ENCODE assay signal across 20 mouse cellular contexts in the genomic region with DNA sequence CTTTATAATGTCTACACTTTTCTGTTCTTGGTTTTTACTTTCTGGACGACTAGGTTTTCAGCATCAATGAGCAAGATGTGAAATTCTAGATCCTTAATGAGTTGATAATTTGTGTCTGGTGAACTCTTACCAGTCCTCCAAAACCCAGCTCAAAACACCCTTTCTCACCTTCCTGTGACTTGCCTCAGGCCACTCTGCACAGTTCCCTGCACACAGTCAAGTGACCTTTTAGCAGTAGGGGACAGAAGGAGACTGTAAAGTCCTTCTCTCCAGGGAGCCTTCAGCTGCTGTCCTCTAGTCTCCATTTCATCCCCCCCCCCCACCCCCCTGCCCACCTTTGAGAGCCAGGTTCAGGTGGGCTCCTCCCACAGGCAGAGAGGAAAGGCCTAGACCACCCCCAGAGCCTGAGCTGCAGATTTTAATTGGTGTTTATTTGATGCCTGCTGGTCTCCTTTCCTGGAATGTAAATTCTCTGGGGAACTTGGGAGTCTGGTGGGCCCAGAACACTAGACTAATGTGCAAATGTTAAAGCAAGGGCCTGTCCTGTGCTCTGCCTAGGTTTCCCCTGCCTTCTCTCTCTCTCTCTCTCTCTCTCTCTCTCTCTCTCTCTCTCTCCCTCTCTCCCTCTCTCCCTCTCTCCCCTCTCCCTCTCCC.
DNase-seq lines count a peak whose midpoint lies in the region; ATAC-seq and TF ChIP-seq lines count a peak whose summit lies in the region.
"Had no signal": no experiment of that assay in that cellular context is flagged by ENCODE, and none has a peak within 500 bp of the region (broad histone marks: within the 10 kb centered on the region; RNA-seq: fewer than 3 reads in every experiment).

No protein-coding gene starts in this region.

- H3K36me3 ChIP-seq in lung, embryonic 14.5 days (ENCODE audit: insufficient read depth), result no peaks in the 10 kb centered on the region
- H3K36me3 ChIP-seq in intestine, embryonic 15.5 days, result no peaks in the 10 kb centered on the region
- H3K36me3 ChIP-seq in stomach, embryonic 16.5 days (ENCODE audit: control insufficient read depth, insufficient read depth, low read length), result no peaks in the 10 kb centered on the region
- H3K36me3 ChIP-seq: forebrain, embryonic 15.5 days; neural tube, embryonic 13.5 days; stomach, embryonic 15.5 days had no signal

- H3K27me3 ChIP-seq in lung, embryonic 14.5 days (ENCODE audit: insufficient read depth, low read length), result no peaks in the 10 kb centered on the region
- H3K27me3 ChIP-seq in intestine, embryonic 15.5 days (replicated peaks), result no peaks in the 10 kb centered on the region
- no peaks in the 10 kb centered on the region for H3K27me3 ChIP-seq in stomach, embryonic 16.5 days (ENCODE audit: control insufficient read depth, insufficient read depth, low read length)
- H3K27me3 ChIP-seq: forebrain, embryonic 15.5 days; neural tube, embryonic 13.5 days; stomach, embryonic 15.5 days had no signal

- H3K9me3 ChIP-seq in lung, embryonic 14.5 days (ENCODE audit: low read depth, low read length), result no peaks in the 10 kb centered on the region
- H3K9me3 ChIP-seq in intestine, embryonic 15.5 days, result no peaks in the 10 kb centered on the region
- no peaks in the 10 kb centered on the region for H3K9me3 ChIP-seq in stomach, embryonic 16.5 days (replicated peaks; ENCODE audit: control insufficient read depth, low read length)
- H3K9me3 ChIP-seq: forebrain, embryonic 15.5 days; neural tube, embryonic 13.5 days; stomach, embryonic 15.5 days had no signal

- H3K27ac ChIP-seq in gastrocnemius, adult 2 months, result peak overlapping the region; percentile 53; the same call in 1 of the 2 replicates
- H3K27ac ChIP-seq in lung, embryonic 14.5 days (ENCODE audit: low read depth), result no peak overlapping the region; the same call in 1 of the 2 replicates
- H3K27ac ChIP-seq in intestine, embryonic 15.5 days, result peak overlapping the region; percentile 56; the same call in 1 of the 2 replicates
- peak overlapping the region; percentile 36; the same call in 1 of the 2 replicates for H3K27ac ChIP-seq in stomach, embryonic 16.5 days (ENCODE audit: low read length)
- H3K27ac ChIP-seq: forebrain, embryonic 15.5 days; heart, adult 2 months; neural tube, embryonic 13.5 days had no signal

- H3K9ac ChIP-seq in lung, embryonic 14.5 days, result no peak overlapping the region
- H3K9ac ChIP-seq in intestine, embryonic 15.5 days, result no peak overlapping the region
- H3K9ac ChIP-seq in stomach, embryonic 16.5 days (ENCODE audit: low read length), result 0 out of 2 replicates have a peak overlapping the region, but pooled peaks have one; percentile 5
- H3K9ac ChIP-seq: forebrain, embryonic 15.5 days; neural tube, embryonic 13.5 days; stomach, embryonic 15.5 days had no signal

- intact Hi-C loops in gastrocnemius, adult 2 months (cut with DNase I), result no loop called here
- intact Hi-C loops in gastrocnemius, postnatal 36 days (cut with DNase I), result no loop called here

- 58% methylated on average over 1 of the region's 1 CpGs for WGBS in lung, embryonic 14.5 days
- WGBS in intestine, embryonic 15.5 days, result 47% methylated on average over 1 of the region's 1 CpGs
- WGBS in stomach, embryonic 16.5 days, result 67% methylated on average over 1 of the region's 1 CpGs

- no peak for TF ChIP-seq CTCF in gastrocnemius, adult 2 months (IDR thresholded peaks at IDR 0.05)
- TF ChIP-seq CTCF in lung, embryonic 14.5 days (IDR thresholded peaks at IDR 0.05; ENCODE audit: low read depth), result no peak

- no peak overlapping the region for H3K4me2 ChIP-seq in lung, embryonic 14.5 days
- H3K4me2 ChIP-seq in intestine, embryonic 15.5 days (replicated peaks), result no peak overlapping the region
- H3K4me2 ChIP-seq in stomach, embryonic 16.5 days (ENCODE audit: low read depth, low read length), result no peak overlapping the region
- H3K4me2 ChIP-seq: forebrain, embryonic 15.5 days; neural tube, embryonic 13.5 days; stomach, embryonic 15.5 days had no signal

- no peak overlapping the region for H3K4me3 ChIP-seq in gastrocnemius, adult 2 months
- H3K4me3 ChIP-seq in lung, embryonic 14.5 days (ENCODE audit: low read depth, low read length), result no peak overlapping the region
- no peak overlapping the region for H3K4me3 ChIP-seq in intestine, embryonic 15.5 days (replicated peaks)
- H3K4me3 ChIP-seq in stomach, embryonic 16.5 days (replicated peaks; ENCODE audit: low read length), result no peak overlapping the region
- H3K4me3 ChIP-seq: forebrain, embryonic 15.5 days; heart, adult 2 months; neural tube, embryonic 13.5 days; stomach, embryonic 15.5 days had no signal

- H3K4me1 ChIP-seq in lung, embryonic 14.5 days (ENCODE audit: insufficient read depth), result peaks cover 17% of the 10 kb centered on the region
- H3K4me1 ChIP-seq in intestine, embryonic 15.5 days (replicated peaks), result peaks cover 27% of the 10 kb centered on the region
- H3K4me1 ChIP-seq in stomach, embryonic 16.5 days (ENCODE audit: control insufficient read depth, insufficient read depth, low read length), result peaks cover 36% of the 10 kb centered on the region
- H3K4me1 ChIP-seq: forebrain, embryonic 15.5 days had no signal

- 0 out of 2 replicates have a peak, but pooled peaks have one; percentile 15 for ATAC-seq in lung, embryonic 14.5 days (ENCODE audit: insufficient read depth)
- ATAC-seq in intestine, embryonic 15.5 days, result no peak
- ATAC-seq in stomach, embryonic 16.5 days (ENCODE audit: insufficient read depth, low FRiP score), result no peak
- ATAC-seq: activated CD4-positive, CD25-positive, alpha-beta regulatory T cell, adult 4 months; forebrain, embryonic 15.5 days; midbrain, embryonic 16.5 days had no signal

- no peak for DNase-seq in gastrocnemius, adult 2 months
- DNase-seq in gastrocnemius, postnatal 36 days, result no peak
- no peak for DNase-seq in lung, embryonic 14.5 days
- no peak for DNase-seq in lung, postnatal 36 days
- no peak for DNase-seq in thymus, postnatal 10 days (ENCODE audit: low spot score in 2 of 2)
- DNase-seq in adrenal gland, adult 2 months, result no peak
- DNase-seq: cerebellum, postnatal 14 days; heart, adult 2 months; heart, postnatal 14 days; layer of hippocampus, postnatal 36 days; liver; lung, adult 2 months; thymus, postnatal 36 days had no signal
